Mouse (Mus musculus): ENCODE data around the gene Oit1.

Gene Oit1

GRCm38 (mm10) chr14:8335947-8336346 lies 42.6 kb downstream of the Oit1 start:
- no peak for DNase-seq (ENCODE audit: low spot score in 2 of 2)

GRCm38 (mm10) chr14:8334511-8334910 lies 44.0 kb downstream of the Oit1 start:
- DNase-seq (ENCODE audit: low spot score in 2 of 2): no peak

DNA sequence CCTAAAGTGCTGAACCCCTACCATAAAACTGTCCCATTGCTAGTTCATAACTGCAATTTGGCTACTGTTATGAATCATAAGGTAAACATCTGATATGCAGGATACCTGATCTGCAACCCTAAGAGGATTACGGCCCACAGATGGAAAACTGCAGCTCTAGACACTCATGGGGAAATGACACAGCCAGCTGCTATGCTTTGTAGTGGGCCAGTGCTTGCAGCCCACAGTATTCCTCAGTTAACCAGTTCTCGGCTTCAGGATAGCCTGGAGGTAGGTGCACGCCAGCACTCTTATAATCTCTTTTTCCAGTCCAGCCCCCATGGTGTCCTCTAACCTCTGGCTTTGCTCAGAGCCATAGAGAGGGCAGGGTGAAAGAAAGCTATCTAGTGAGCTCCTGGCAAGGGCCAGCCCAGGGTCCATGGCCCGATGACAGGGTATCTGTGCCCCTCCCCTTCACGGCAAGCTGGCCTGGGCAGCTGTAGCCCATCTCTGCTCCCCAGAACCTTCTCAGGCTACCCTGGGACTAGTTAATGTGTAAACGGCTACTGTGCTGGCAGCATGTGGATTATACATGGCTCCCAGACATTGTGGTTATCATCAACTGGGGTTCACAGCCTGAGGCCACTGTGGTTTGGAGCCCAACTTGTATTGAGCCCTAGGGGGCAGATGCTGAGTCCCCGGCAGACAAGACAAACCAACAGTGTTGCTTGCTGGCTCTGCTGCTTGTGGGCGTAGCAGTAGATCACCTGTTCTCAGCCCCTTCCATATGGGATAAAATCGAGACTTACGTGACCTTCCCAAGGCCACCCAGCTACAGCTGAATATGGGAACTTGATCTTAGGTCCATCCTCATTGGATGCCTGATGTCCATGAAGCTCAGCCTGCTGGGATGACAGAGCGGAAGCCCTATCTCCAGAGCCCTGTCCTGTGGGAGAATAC lies 46.0 kb downstream of the Oit1 start:
- no peak for DNase-seq (ENCODE audit: low spot score in 2 of 2)

- no peak for DNase-seq (ENCODE audit: low spot score in 2 of 2)
These were observed 47.1 kb downstream of the Oit1 start for GRCm38 (mm10) chr14:8331307-8331905.

GRCm38 (mm10) chr14:8330390-8330789 lies 48.2 kb downstream of the Oit1 start:
- no peak for DNase-seq (ENCODE audit: low spot score in 2 of 2)

GRCm38 (mm10) chr14:8329552-8329951 lies 49.0 kb downstream of the Oit1 start:
- DNase-seq (ENCODE audit: low spot score in 2 of 2): no peak

GRCm38 (mm10) chr14:8327371-8327770 lies 51.2 kb downstream of the Oit1 start:
- DNase-seq (ENCODE audit: low spot score in 2 of 2): no peak

DNA sequence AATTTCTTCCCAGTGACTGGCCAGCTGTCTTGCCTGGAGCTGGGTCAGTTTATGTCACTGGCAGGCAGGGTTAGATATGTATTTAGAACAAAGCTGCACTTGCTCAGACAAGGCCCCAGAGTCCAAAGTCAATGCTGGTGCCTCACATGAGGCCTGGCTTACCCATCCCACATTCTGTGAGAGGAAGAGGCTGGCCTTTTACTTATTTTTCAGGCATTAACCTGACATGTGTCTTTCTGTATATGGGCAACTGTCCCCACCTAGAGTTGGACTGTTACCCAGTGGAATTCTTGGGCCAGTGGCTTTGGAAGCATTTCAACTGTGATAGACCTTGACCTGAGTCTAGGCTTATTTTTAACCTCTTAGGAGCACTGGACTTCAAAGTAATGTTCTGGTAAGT lies 51.6 kb downstream of the Oit1 start:
- no peak for DNase-seq (ENCODE audit: low spot score in 2 of 2)

DNA sequence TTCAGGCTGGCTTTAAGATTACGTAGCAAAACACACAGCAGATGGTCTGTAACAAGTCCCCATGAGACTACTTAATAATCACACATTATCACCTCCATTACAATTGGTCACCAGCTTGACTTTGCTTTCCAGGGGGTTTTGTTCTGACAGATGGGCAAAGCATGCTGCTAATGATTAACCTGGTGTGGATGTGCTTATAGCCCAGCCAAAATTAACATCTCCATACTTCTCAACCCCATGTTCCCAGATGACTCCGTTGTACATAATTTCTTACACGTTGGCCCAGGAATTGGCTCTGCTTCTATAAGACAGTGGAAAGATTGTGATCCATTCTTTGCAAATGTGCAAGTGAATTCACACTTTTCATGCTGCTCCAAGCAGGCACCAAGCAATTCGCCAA lies 52.8 kb downstream of the Oit1 start:
- no peak for DNase-seq (ENCODE audit: low spot score in 2 of 2)

GRCm38 (mm10) chr14:8320528-8320927 lies 58.0 kb downstream of the Oit1 start:
- no peak for DNase-seq (ENCODE audit: low spot score in 2 of 2)

- no peak for DNase-seq (ENCODE audit: low spot score in 2 of 2)
These were observed 61.1 kb downstream of the Oit1 start, which contains the start of gene Fam107a for GRCm38 (mm10) chr14:8317194-8318097. TSS of gene Fam107a (minus strand) at chr14:8318023.

DNA sequence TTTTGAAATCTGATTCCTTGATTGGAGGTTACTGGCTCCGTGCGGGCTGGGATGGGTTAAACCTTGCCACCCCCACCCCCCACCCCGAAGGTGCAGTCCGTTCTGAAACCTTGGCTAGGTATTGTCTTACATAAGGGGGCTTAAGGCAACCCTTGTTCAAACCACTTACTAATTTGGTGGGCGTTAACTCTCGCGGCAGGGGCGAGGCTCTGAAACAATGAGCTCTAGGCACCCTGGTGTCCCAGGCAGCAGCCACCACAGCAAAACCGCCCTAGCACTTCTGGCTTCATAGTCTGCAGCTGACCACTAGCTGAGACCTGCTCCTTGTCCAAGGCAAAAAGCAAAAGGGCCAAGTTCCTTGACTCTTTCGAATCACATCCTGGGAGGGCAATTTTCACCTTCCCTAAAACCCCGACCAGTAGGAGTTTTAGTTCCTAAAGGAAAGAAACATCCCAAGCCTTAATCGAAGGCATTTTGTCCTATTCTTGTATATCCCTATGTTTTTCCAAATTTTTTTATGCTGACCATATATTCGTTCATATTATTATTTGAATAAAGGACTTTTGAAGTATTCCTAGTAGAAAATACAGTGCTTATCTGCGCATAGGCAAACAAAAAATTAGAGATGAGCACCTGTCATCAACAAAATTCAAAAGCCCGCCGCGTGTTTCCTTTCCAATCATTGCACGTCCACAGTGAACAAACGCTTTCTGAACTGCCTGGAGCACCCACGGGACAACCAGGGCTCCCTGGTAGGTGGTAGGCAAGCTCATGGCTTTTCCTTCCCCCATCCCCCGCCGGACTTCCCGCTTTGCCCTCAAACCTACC lies 62.0 kb downstream of the Oit1 start:
- no peak for DNase-seq (ENCODE audit: low spot score in 2 of 2)

DNA sequence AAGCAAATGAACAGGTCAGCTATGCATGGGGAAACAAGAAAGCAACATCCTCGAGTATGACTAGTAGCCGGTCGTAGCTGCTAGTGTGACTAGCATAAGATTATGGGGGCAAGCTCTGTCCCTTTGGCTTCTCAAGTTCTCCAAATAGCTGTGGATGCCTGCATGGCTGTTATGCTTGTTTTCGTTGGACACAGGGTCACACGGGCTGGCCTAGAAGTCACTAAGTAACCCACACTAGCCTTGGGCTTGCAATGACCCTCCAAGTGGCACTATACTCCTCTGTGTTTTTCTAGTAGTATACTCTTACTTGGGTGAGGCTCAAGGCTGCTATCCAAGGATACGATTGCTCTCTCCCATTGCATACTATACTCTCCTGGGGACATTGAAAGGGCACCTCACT lies 63.4 kb downstream of the Oit1 start:
- DNase-seq (ENCODE audit: low spot score in 2 of 2): no peak

DNA sequence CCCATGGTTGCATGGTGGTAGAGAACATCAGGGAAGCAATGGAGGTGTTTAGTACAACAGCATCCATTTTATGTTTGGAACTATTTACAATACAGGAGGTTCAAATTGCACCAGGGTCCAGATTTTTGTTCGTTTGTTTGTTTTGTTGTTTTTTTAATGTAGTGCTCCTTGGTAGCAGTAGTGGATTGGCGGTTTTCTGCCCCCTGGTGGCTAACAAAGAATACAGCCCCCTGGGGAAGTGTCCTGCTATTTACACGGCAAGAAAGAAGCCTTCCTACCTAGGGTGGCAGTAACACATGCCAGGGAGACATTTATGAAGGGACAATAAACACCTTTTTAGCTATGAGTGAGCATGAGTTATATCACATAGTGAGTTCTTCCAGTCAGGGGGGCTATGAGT lies 64.0 kb downstream of the Oit1 start:
- peak in 1 of 2 experiments; percentile 42 for DNase-seq (ENCODE audit: low spot score in 2 of 2)

DNA sequence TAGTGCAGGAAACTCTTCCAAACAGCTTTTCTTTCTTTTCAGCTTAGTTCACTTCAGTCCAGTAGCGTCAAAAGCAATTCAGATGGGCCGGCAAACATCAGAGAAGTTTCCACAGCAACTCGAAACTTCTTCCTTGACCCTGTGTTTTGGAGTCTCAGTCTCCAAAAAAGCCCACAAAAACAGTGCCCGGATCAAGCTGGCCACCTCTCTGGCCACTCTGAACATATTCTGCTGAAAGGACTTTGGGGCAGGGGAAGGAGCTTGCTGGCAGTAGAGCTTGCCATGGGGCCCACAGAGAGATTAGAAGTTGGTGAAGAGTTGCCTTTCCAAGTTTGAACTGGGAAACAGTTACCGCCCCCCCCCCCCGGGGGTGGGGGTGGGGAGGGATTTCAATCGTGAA lies 64.7 kb downstream of the Oit1 start:
- DNase-seq (ENCODE audit: low spot score in 2 of 2): no peak

- no peak for DNase-seq (ENCODE audit: low spot score in 2 of 2)
These were observed 68.9 kb downstream of the Oit1 start for GRCm38 (mm10) chr14:8309621-8310141.

- no peak for DNase-seq (ENCODE audit: low spot score in 2 of 2)
These were observed 69.9 kb downstream of the Oit1 start for GRCm38 (mm10) chr14:8308650-8309049.

- DNase-seq (ENCODE audit: low spot score in 2 of 2): no peak
These were observed 71.7 kb downstream of the Oit1 start for GRCm38 (mm10) chr14:8306884-8307283.

DNA sequence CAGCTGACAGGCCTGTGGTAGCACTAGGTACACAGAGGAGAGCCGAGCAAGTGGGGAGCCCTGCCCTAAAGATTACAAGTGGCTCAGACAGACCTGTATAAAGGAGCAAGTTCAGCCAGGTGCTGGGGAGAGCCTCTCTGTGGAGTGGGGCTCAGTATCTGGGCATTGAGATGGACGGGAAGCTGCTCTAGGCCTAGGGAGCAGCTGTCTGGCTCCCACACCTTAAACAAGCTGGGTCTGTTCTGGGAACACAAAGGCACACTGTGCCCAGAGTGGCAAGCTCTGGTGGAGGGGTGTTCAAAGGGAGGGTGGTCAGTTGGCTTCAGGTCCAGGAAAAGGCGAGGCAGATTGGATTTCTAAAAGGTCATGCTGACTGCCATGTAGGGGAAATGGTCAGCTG lies 73.5 kb downstream of the Oit1 start:
- no peak for DNase-seq (ENCODE audit: low spot score in 2 of 2)

GRCm38 (mm10) chr14:8304082-8304481 lies 74.5 kb downstream of the Oit1 start:
- DNase-seq (ENCODE audit: low spot score in 2 of 2): no peak

GRCm38 (mm10) chr14:8302687-8303086 lies 75.9 kb downstream of the Oit1 start:
- DNase-seq (ENCODE audit: low spot score in 2 of 2): no peak
